Mouse (Mus musculus): ENCODE data around the gene Mgat5. TPM values are rescaled to one million over a fixed set of nuclear protein-coding genes. Genes with fewer than 3 reads are reported as not detected.

Mgat5 gene
- polyA plus RNA-seq, 1 experiment = 2.2 TPM

- Histone ChIP-seq H3K4me2 (ENCODE audit: low read depth) (no peak overlapping the region), H3K4me3 (no peak overlapping the region), H3ac (ENCODE audit: control insufficient read depth, insufficient read length) (no peak overlapping the region), H3K79me2 (ENCODE audit: control insufficient read depth, insufficient read depth) (no peaks in the 10 kb centered on the region), H3K27me3 (ENCODE audit: control insufficient read depth, insufficient read depth, insufficient read length) (no peaks in the 10 kb centered on the region), H3K36me3 (ENCODE audit: control insufficient read depth, insufficient read depth) (no peaks in the 10 kb centered on the region)
- TF ChIP-seq USF1 (IDR thresholded peaks at IDR 0.05; ENCODE audit: low read depth) = no peak
- TF ChIP-seq REST (IDR thresholded peaks at IDR 0.05; ENCODE audit: insufficient read depth, insufficient read length) = no peak
- TF ChIP-seq POLR2A (IDR thresholded peaks at IDR 0.05; ENCODE audit: insufficient read length, low read depth) = no peak
- TF ChIP-seq MYOG (IDR thresholded peaks at IDR 0.05; ENCODE audit: control insufficient read depth in 1 of 3, insufficient read depth in 1 of 3, insufficient read length in 2 of 3, low read depth in 2 of 3) = no peak
- no peak for TF ChIP-seq SRF (IDR thresholded peaks at IDR 0.05; ENCODE audit: control insufficient read depth, insufficient read length, low read depth)
- no peak for TF ChIP-seq TCF12 (IDR thresholded peaks at IDR 0.05; ENCODE audit: insufficient read depth, poor library complexity, severe bottlenecking)
- TF ChIP-seq E2F4 (IDR thresholded peaks at IDR 0.05; ENCODE audit: insufficient read depth) = no peak
- no peak for TF ChIP-seq MAX (IDR thresholded peaks at IDR 0.05; ENCODE audit: low read depth)
- TF ChIP-seq POLR2AphosphoS2 (IDR thresholded peaks at IDR 0.05; ENCODE audit: insufficient read length, low read depth) = no peak
- TF ChIP-seq TCF3 (IDR thresholded peaks at IDR 0.05; ENCODE audit: insufficient read length, low read depth) = no peak
- no peak for TF ChIP-seq CEBPB (IDR thresholded peaks at IDR 0.05; ENCODE audit: insufficient read depth, poor library complexity, severe bottlenecking)
- TF ChIP-seq MYOD1 (IDR thresholded peaks at IDR 0.05; ENCODE audit: control insufficient read depth in 1 of 3, insufficient read length in 2 of 3, low read depth in 2 of 3) = no peak
Observed at GRCm38 (mm10) chr1:127275572-127276324, 70.9 kb downstream of the Mgat5 start.

GRCm38 (mm10) chr1:127278067-127278466, 73.3 kb downstream of the Mgat5 start:
- no peak overlapping the region for H3ac ChIP-seq (ENCODE audit: control insufficient read depth, insufficient read length)
- H3K4me3 ChIP-seq = no peak overlapping the region
- no peak overlapping the region for H3K4me2 ChIP-seq (ENCODE audit: low read depth)
- TF ChIP-seq MYOD1 (IDR thresholded peaks at IDR 0.05; ENCODE audit: control insufficient read depth in 1 of 3, insufficient read length in 2 of 3, low read depth in 2 of 3) (no peak), REST (IDR thresholded peaks at IDR 0.05; ENCODE audit: insufficient read depth, insufficient read length) (no peak), MYOG (IDR thresholded peaks at IDR 0.05; ENCODE audit: control insufficient read depth in 1 of 3, insufficient read depth in 1 of 3, insufficient read length in 2 of 3, low read depth in 2 of 3) (no peak), POLR2AphosphoS2 (IDR thresholded peaks at IDR 0.05; ENCODE audit: insufficient read length, low read depth) (no peak), MAX (IDR thresholded peaks at IDR 0.05; ENCODE audit: low read depth) (no peak), USF1 (IDR thresholded peaks at IDR 0.05; ENCODE audit: low read depth) (no peak), POLR2A (IDR thresholded peaks at IDR 0.05; ENCODE audit: insufficient read length, low read depth) (no peak), E2F4 (IDR thresholded peaks at IDR 0.05; ENCODE audit: insufficient read depth) (no peak), TCF12 (IDR thresholded peaks at IDR 0.05; ENCODE audit: insufficient read depth, poor library complexity, severe bottlenecking) (no peak), TCF3 (IDR thresholded peaks at IDR 0.05; ENCODE audit: insufficient read length, low read depth) (no peak), SRF (IDR thresholded peaks at IDR 0.05; ENCODE audit: control insufficient read depth, insufficient read length, low read depth) (no peak), CEBPB (IDR thresholded peaks at IDR 0.05; ENCODE audit: insufficient read depth, poor library complexity, severe bottlenecking) (no peak)
- no peaks in the 10 kb centered on the region for H3K36me3 ChIP-seq (ENCODE audit: control insufficient read depth, insufficient read depth)
- H3K79me2 ChIP-seq (ENCODE audit: control insufficient read depth, insufficient read depth) = no peaks in the 10 kb centered on the region
- no peaks in the 10 kb centered on the region for H3K27me3 ChIP-seq (ENCODE audit: control insufficient read depth, insufficient read depth, insufficient read length)

GRCm38 (mm10) chr1:127280256-127280655, 75.4 kb downstream of the Mgat5 start:
- H3K36me3 ChIP-seq (ENCODE audit: control insufficient read depth, insufficient read depth) = no peaks in the 10 kb centered on the region
- H3K79me2 ChIP-seq (ENCODE audit: control insufficient read depth, insufficient read depth) = no peaks in the 10 kb centered on the region
- no peak overlapping the region for H3K4me3 ChIP-seq
- H3ac ChIP-seq (ENCODE audit: control insufficient read depth, insufficient read length) = no peak overlapping the region
- TF ChIP-seq CEBPB (IDR thresholded peaks at IDR 0.05; ENCODE audit: insufficient read depth, poor library complexity, severe bottlenecking) (no peak), USF1 (IDR thresholded peaks at IDR 0.05; ENCODE audit: low read depth) (no peak), REST (IDR thresholded peaks at IDR 0.05; ENCODE audit: insufficient read depth, insufficient read length) (no peak), TCF12 (IDR thresholded peaks at IDR 0.05; ENCODE audit: insufficient read depth, poor library complexity, severe bottlenecking) (no peak), POLR2AphosphoS2 (IDR thresholded peaks at IDR 0.05; ENCODE audit: insufficient read length, low read depth) (no peak), TCF3 (IDR thresholded peaks at IDR 0.05; ENCODE audit: insufficient read length, low read depth) (no peak), E2F4 (IDR thresholded peaks at IDR 0.05; ENCODE audit: insufficient read depth) (no peak), MYOG (IDR thresholded peaks at IDR 0.05; ENCODE audit: control insufficient read depth in 1 of 3, insufficient read depth in 1 of 3, insufficient read length in 2 of 3, low read depth in 2 of 3) (no peak)
- H3K4me2 ChIP-seq (ENCODE audit: low read depth) = no peak overlapping the region
- H3K27me3 ChIP-seq (ENCODE audit: control insufficient read depth, insufficient read depth, insufficient read length) = no peaks in the 10 kb centered on the region

- H3K79me2 ChIP-seq (ENCODE audit: control insufficient read depth, insufficient read depth) = no peaks in the 10 kb centered on the region
- H3K4me2 ChIP-seq (ENCODE audit: low read depth) = no peak overlapping the region
- H3K4me3 ChIP-seq = no peak overlapping the region
- TF ChIP-seq MYOG (IDR thresholded peaks at IDR 0.05; ENCODE audit: control insufficient read depth in 1 of 3, insufficient read depth in 1 of 3, insufficient read length in 2 of 3, low read depth in 2 of 3) = no peak
- no peak for TF ChIP-seq USF1 (IDR thresholded peaks at IDR 0.05; ENCODE audit: low read depth)
- TF ChIP-seq TCF3 (IDR thresholded peaks at IDR 0.05; ENCODE audit: insufficient read length, low read depth) = no peak
- TF ChIP-seq MAX (IDR thresholded peaks at IDR 0.05; ENCODE audit: low read depth) = no peak
- no peak for TF ChIP-seq CEBPB (IDR thresholded peaks at IDR 0.05; ENCODE audit: insufficient read depth, poor library complexity, severe bottlenecking)
- no peak for TF ChIP-seq REST (IDR thresholded peaks at IDR 0.05; ENCODE audit: insufficient read depth, insufficient read length)
- no peak for TF ChIP-seq POLR2A (IDR thresholded peaks at IDR 0.05; ENCODE audit: insufficient read length, low read depth)
- TF ChIP-seq E2F4 (IDR thresholded peaks at IDR 0.05; ENCODE audit: insufficient read depth) = no peak
- TF ChIP-seq TCF12 (IDR thresholded peaks at IDR 0.05; ENCODE audit: insufficient read depth, poor library complexity, severe bottlenecking) = no peak
- TF ChIP-seq MYOD1 (IDR thresholded peaks at IDR 0.05; ENCODE audit: control insufficient read depth in 1 of 3, insufficient read length in 2 of 3, low read depth in 2 of 3) = no peak
- TF ChIP-seq SRF (IDR thresholded peaks at IDR 0.05; ENCODE audit: control insufficient read depth, insufficient read length, low read depth) = no peak
- no peak for TF ChIP-seq POLR2AphosphoS2 (IDR thresholded peaks at IDR 0.05; ENCODE audit: insufficient read length, low read depth)
- no peaks in the 10 kb centered on the region for H3K36me3 ChIP-seq (ENCODE audit: control insufficient read depth, insufficient read depth)
- no peaks in the 10 kb centered on the region for H3K27me3 ChIP-seq (ENCODE audit: control insufficient read depth, insufficient read depth, insufficient read length)
- H3ac ChIP-seq (ENCODE audit: control insufficient read depth, insufficient read length) = no peak overlapping the region
Observed at GRCm38 (mm10) chr1:127284975-127285374, 80.2 kb downstream of the Mgat5 start.
